Mouse (Mus musculus): ENCODE results near the gene Myo18b. TPM values are rescaled to one million over a fixed set of nuclear protein-coding genes. Genes with fewer than 3 reads are reported as not detected.

Myo18b gene
- total RNA-seq, 2 experiments from 2014 or later: 309 to 349 TPM

GRCm38 (mm10) chr5:112815051-112815450 is 81.1 kb downstream of the Myo18b start:
- no peak for DNase-seq (ENCODE audit: low spot score)

GRCm38 (mm10) chr5:112807629-112808028 is 88.5 kb downstream of the Myo18b start:
- no peak for DNase-seq (ENCODE audit: low spot score)

- DNase-seq (ENCODE audit: low spot score): no peak
These were observed 100.1 kb downstream of the Myo18b start for GRCm38 (mm10) chr5:112796086-112796485.

- DNase-seq (ENCODE audit: low spot score): no peak
These were observed 104.1 kb downstream of the Myo18b start for GRCm38 (mm10) chr5:112791792-112792780.

GRCm38 (mm10) chr5:112790376-112791111 is 105.6 kb downstream of the Myo18b start:
- DNase-seq (ENCODE audit: low spot score): no peak

GRCm38 (mm10) chr5:112788441-112788840 is 107.7 kb downstream of the Myo18b start:
- no peak for DNase-seq (ENCODE audit: low spot score)

- DNase-seq (ENCODE audit: low spot score): no peak
These were observed 109.4 kb downstream of the Myo18b start for GRCm38 (mm10) chr5:112786788-112787187.

GRCm38 (mm10) chr5:112786031-112786430 is 110.1 kb downstream of the Myo18b start:
- DNase-seq (ENCODE audit: low spot score): no peak

DNA sequence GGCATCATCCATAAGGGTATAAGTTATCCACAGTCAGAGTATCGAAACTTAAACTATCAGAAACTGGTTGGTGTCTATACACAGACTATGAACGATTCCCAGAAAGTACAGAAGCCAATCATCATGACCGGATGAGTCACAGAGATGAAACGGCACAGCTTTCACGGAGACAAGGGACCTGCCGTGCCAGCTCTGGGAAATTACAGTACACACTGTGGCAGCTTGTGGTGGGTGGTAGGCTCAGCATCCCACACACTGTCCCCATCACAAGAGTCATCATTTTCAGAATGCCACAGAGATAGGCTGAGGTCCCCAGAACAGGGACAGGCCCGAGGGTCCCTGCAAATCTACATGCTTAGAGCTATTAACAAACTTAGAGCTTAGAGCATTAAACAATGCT is 114.4 kb downstream of the Myo18b start:
- no peak for DNase-seq (ENCODE audit: low spot score)

- no peak for DNase-seq (ENCODE audit: low spot score)
These were observed 114.9 kb downstream of the Myo18b start for GRCm38 (mm10) chr5:112781231-112781630.

DNA sequence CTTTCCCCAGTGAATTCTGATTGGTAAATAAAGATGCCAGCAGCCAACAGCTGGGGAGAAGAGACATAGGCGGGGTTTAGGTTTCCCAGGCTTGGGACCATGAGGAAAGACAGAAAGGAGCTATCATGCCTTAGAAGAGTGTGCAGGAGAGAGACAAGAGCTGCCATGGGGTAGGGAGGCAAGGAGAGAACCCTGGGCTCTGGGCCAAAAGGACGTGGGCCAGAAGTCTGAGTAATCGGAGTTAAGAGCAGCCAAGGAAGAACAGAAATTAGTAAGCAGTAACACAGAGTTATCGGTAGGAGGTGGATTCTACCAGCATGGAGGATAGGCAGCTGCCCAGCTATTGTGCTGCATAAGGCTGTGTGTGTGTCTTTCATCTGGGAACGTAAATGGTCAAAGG is 115.8 kb downstream of the Myo18b start:
- DNase-seq (ENCODE audit: low spot score): peak; percentile 79

DNA sequence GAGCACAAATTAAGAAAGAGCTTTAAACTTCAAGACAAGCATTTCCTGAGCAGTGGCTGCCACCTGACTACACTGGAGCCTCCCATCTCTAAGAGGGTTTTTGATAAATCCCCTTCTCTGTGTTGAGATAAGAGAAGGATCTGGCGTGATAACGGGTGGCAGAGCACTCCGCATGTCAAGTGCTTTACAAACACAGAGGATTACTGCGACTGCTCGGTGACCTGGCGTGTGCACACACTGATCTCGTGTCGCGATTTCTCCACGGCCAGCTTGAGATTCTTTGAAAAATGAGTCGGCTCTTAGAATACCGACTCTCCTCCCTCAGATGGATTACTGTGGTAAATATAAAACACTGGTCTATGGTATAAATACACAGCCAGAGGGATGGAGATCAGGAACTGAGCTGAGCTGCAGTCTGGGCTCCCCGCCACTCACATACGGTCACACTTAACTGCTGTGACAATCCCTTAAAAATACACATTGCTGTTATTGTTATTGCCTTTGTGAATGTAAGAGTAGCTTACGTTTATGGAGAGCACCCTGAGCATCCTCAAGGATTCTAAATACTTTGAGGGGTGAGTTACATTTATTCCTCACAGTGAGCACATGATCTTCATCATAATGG is 119.3 kb downstream of the Myo18b start:
- peak; percentile 36 for DNase-seq (ENCODE audit: low spot score)

GRCm38 (mm10) chr5:112773429-112773828 is 122.7 kb downstream of the Myo18b start:
- DNase-seq (ENCODE audit: low spot score): no peak

DNA sequence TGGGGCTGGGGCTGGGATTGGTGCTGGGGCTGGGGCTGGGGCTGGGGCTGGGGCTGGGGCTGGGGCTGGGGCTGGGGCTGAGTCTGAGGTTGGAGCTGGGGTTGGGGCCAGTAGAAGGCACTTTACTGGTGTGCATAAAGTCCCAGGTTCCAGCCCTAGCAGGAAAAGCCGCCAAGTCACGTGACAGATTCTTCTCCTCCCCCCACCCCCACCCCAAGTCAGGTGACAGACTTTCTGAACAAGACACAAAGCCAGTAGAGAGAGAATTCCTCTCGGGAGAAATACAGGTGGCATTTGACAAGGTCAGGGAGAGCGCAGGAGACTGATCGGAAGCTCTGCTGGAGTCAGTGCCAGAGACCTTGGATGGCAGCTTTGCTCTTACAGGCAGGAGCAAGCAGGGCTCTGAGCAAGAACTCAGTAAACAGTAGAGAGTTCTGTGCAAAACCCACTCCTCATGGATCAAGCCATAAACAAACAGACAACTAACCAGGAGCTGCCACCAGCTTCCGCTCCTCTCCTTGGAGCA is 124.7 kb downstream of the Myo18b start:
- no peak for DNase-seq (ENCODE audit: low spot score)

- DNase-seq (ENCODE audit: low spot score): no peak
These were observed 126.4 kb downstream of the Myo18b start for GRCm38 (mm10) chr5:112769721-112770119.

DNA sequence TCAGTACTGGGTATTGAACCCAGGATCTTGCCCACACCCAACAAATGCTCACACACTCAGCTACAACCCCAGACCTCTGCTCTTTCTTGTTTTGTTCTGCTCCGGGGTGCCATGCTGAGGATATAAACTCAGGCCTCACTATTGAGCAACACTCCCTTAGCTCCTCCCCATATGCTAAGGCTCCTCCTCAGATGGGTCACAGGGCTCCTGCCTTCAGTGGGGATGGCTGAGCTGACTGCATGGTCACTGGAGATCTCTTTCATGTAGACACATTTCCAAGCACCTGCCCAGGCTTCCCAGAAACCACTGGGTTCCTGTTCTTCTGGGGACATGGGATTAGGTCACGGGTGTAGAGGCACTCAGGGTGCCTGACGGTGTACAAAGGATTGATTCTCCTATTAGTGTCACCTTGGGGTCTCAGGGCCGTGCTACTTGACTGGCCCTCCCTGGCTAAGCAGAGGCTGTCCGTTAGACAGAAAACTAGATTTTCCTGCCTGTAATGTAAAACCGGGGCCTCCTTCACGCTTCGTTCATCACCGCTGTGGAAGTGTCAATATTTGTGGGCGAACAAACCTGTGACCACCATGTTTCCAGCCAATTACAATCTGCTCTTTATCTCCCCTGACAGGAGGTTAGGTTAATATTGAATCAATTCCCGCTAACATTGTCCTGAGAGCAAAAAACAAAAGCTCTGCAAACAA is 127.0 kb downstream of the Myo18b start:
- no peak for DNase-seq (ENCODE audit: low spot score)

GRCm38 (mm10) chr5:112768556-112768955 is 127.6 kb downstream of the Myo18b start:
- no peak for DNase-seq (ENCODE audit: low spot score)

GRCm38 (mm10) chr5:112761415-112762075 is 134.6 kb downstream of the Myo18b start:
- DNase-seq (ENCODE audit: low spot score): no peak

- no peak for DNase-seq (ENCODE audit: low spot score)
These were observed 140.6 kb downstream of the Myo18b start for GRCm38 (mm10) chr5:112755581-112755980.

DNA sequence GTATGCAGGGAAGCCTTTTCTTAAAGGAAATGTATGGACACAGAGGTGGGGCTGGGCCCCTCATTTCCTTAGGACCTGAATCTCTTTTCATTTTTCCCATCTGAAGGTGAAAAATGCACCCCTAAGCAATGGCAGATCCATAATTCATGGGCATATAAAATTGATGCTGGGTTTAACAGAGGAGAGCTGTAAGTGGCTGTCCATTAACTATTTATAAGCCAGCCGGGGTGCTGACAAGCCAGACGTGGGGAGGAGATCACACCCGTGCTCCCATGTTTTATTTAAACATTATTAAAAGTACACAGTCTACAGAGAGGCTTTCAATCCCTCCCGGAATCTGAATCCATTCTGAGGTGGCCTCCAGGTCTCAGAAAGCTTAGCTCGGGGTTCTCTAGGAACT is 146.5 kb downstream of the Myo18b start:
- no peak for DNase-seq (ENCODE audit: low spot score)
